Mouse (Mus musculus) intestine, embryonic 14.5 days (tissue): Measurements from ENCODE around the gene Gm28048. TPM values are rescaled to one million over a fixed set of nuclear protein-coding genes. Genes with fewer than 3 reads are reported as not detected.

Source experiments
- ATAC-seq: fragments of 200-750 bp; cut with Nextera tagmentation; replicated peaks from 2 replicates; pipeline ENCODE4 v1.8.0; 2017; ENCODE audit warnings: low read depth, moderate number of reproducible peaks, moderate TSS enrichment, moderate library complexity; ENCODE audit not compliant: low FRiP score, low TSS enrichment
- DNase-seq: peaks from one replicate; pipeline ENCODE4 v3.0.0-alpha.2; 2018; ENCODE audit warnings: low spot score
- H3K27ac ChIP-seq: fragments of 300-500 bp; sonication (generic); 2 replicates; pipeline ENCODE4 v1.5.1; 2014; ENCODE audit warnings: low read depth, mild to moderate bottlenecking, control low read depth
- H3K27me3 ChIP-seq: fragments of 300-500 bp; sonication (generic); replicated peaks from 2 replicates; pipeline ENCODE4 v1.6.1; 2014; ENCODE audit warnings: low read length, control low read depth; ENCODE audit not compliant: control insufficient read depth, insufficient read depth
- H3K36me3 ChIP-seq: fragments of 300-500 bp; sonication (generic); 2 replicates; pipeline ENCODE4 v1.6.1; 2014; ENCODE audit warnings: low read length, control low read depth; ENCODE audit not compliant: control insufficient read depth, insufficient read depth
- H3K4me1 ChIP-seq: fragments of 300-500 bp; sonication (generic); replicated peaks from 2 replicates; pipeline ENCODE4 v1.6.1; 2014; ENCODE audit warnings: low read length, control low read depth, mixed read lengths; ENCODE audit not compliant: control insufficient read depth, insufficient read depth
- H3K4me2 ChIP-seq: fragments of 300-500 bp; sonication (generic); 2 replicates; pipeline ENCODE4 v1.6.1; 2014; ENCODE audit warnings: low read length
- H3K4me3 ChIP-seq: fragments of 300-500 bp; sonication (generic); 2 replicates; pipeline ENCODE4 v1.5.1; 2014; ENCODE audit warnings: low read depth, low read length, control low read depth, mixed read lengths
- H3K9ac ChIP-seq: fragments of 300-500 bp; sonication (generic); 2 replicates; pipeline ENCODE4 v1.6.1; 2014; ENCODE audit warnings: mild to moderate bottlenecking, low read length
- H3K9me3 ChIP-seq: fragments of 300-500 bp; sonication (generic); 2 replicates; pipeline ENCODE4 v1.6.1; 2016; ENCODE audit warnings: low read length, control low read depth; ENCODE audit not compliant: control insufficient read depth
- WGBS: fragments of 180-500 bp; shearing (Covaris S2); extraction: QIAGEN DNeasy Blood & Tissue Kit; methylation state at CpG from one replicate; pipeline ENCODE4 v1.1.7; 2014; 5-methylcytosine and 5-hydroxymethylcytosine counted together
- polyA plus RNA-seq: library from polyadenylated mRNA; unstranded; fragments of >200 nt; fragmentation: Nextera tagmentation; extraction: Ambion mirVana; gene quantifications from 2 replicates; pipeline ENCODE4 v1.2.1, GENCODE M21; 2014

Gene Gm28048
- polyA plus RNA-seq, 1 experiment from 2014 or later, result 16.0 TPM

GRCm38 (mm10) chr11:22971835-22972709, 9.8 kb downstream of the Gm28048 start, which contains the start of gene Zrsr1:
TSS of gene Zrsr1 (plus strand) at chr11:22972005.
- DNase-seq (peak; percentile 67), ATAC-seq (peak; percentile 64)
- peak within 1 kb of the TSS; percentile 50 for H3K9ac ChIP-seq
- peaks cover 5% of the 10 kb centered on the region; the same call in 1 of the 2 replicates for H3K4me1 ChIP-seq
- H3K27ac ChIP-seq, result peak within 1 kb of the TSS; percentile 34; the same call in 1 of the 2 replicates
- WGBS, result 55% methylated on average over 56 of the region's 56 CpGs
- no peaks in the 10 kb centered on the region for H3K27me3 ChIP-seq
- H3K36me3 ChIP-seq, result peaks cover 8% of the 10 kb centered on the region; the same call in 1 of the 2 replicates
- peak within 1 kb of the TSS; percentile 62 for H3K4me2 ChIP-seq
- peak within 1 kb of the TSS; percentile 56 for H3K4me3 ChIP-seq
- peaks cover 35% of the 10 kb centered on the region for H3K9me3 ChIP-seq

GRCm38 (mm10) chr11:22970546-22970945, 11.3 kb downstream of the Gm28048 start:
- Histone ChIP-seq H3K4me1 (no peaks in the 10 kb centered on the region; the same call in 1 of the 2 replicates), H3K4me2 (no peak overlapping the region), H3K27ac (no peak overlapping the region), H3K9me3 (peaks cover 37% of the 10 kb centered on the region), H3K4me3 (no peak overlapping the region), H3K9ac (no peak overlapping the region), H3K36me3 (no peaks in the 10 kb centered on the region), H3K27me3 (no peaks in the 10 kb centered on the region)
- ATAC-seq (no peak), DNase-seq (no peak)
- 97% methylated on average over 1 of the region's 1 CpGs for WGBS

- no peak overlapping the region for H3K4me3 ChIP-seq
- ATAC-seq (no peak), DNase-seq (no peak)
- no peaks in the 10 kb centered on the region for H3K36me3 ChIP-seq
- WGBS, result 60% methylated on average over 6 of the region's 6 CpGs
- no peak overlapping the region for H3K4me2 ChIP-seq
- H3K9ac ChIP-seq, result no peak overlapping the region
- no peaks in the 10 kb centered on the region for H3K27me3 ChIP-seq
- peaks cover 37% of the 10 kb centered on the region for H3K9me3 ChIP-seq
- H3K27ac ChIP-seq, result no peak overlapping the region
- H3K4me1 ChIP-seq, result no peaks in the 10 kb centered on the region
Observed at GRCm38 (mm10) chr11:22969486-22969885, 12.4 kb downstream of the Gm28048 start.

- Histone ChIP-seq H3K9me3 (peaks cover 15% of the 10 kb centered on the region), H3K4me1 (no peaks in the 10 kb centered on the region), H3K27me3 (no peaks in the 10 kb centered on the region), H3K36me3 (no peaks in the 10 kb centered on the region), H3K27ac (no peak overlapping the region), H3K4me2 (no peak overlapping the region), H3K4me3 (no peak overlapping the region), H3K9ac (no peak overlapping the region)
- 78% methylated on average over 4 of the region's 4 CpGs for WGBS
- DNase-seq (no peak), ATAC-seq (no peak)
Observed at GRCm38 (mm10) chr11:22965503-22965902, 16.4 kb downstream of the Gm28048 start.

- H3K4me2 ChIP-seq, result no peak overlapping the region
- no peaks in the 10 kb centered on the region for H3K27me3 ChIP-seq
- H3K36me3 ChIP-seq, result no peaks in the 10 kb centered on the region
- no peak for DNase-seq
- H3K4me1 ChIP-seq, result no peaks in the 10 kb centered on the region
- H3K27ac ChIP-seq, result no peak overlapping the region
- H3K4me3 ChIP-seq, result no peak overlapping the region
- ATAC-seq, result no peak
- no peak overlapping the region for H3K9ac ChIP-seq
- H3K9me3 ChIP-seq, result peaks cover 10% of the 10 kb centered on the region
- WGBS, result 68% methylated on average over 4 of the region's 4 CpGs
Observed at GRCm38 (mm10) chr11:22964401-22964800, 17.5 kb downstream of the Gm28048 start.

GRCm38 (mm10) chr11:22962101-22962500, 19.8 kb downstream of the Gm28048 start:
- no peaks in the 10 kb centered on the region for H3K27me3 ChIP-seq
- H3K9ac ChIP-seq, result no peak overlapping the region
- DNase-seq (no peak), ATAC-seq (no peak)
- H3K4me3 ChIP-seq, result no peak overlapping the region
- H3K4me1 ChIP-seq, result no peaks in the 10 kb centered on the region
- 83% methylated on average over 1 of the region's 1 CpGs for WGBS
- H3K4me2 ChIP-seq, result no peak overlapping the region
- peaks cover 2% of the 10 kb centered on the region for H3K9me3 ChIP-seq
- H3K36me3 ChIP-seq, result no peaks in the 10 kb centered on the region
- no peak overlapping the region for H3K27ac ChIP-seq

GRCm38 (mm10) chr11:22957791-22958374, 24.0 kb downstream of the Gm28048 start:
- WGBS, result 89% methylated on average over 4 of the region's 4 CpGs
- DNase-seq, result no peak

GRCm38 (mm10) chr11:22956830-22957229, 25.1 kb downstream of the Gm28048 start:
- Histone ChIP-seq H3K4me1 (no peaks in the 10 kb centered on the region), H3K36me3 (peaks cover 20% of the 10 kb centered on the region), H3K4me2 (no peak overlapping the region), H3K9ac (no peak overlapping the region), H3K4me3 (no peak overlapping the region), H3K27me3 (no peaks in the 10 kb centered on the region), H3K27ac (no peak overlapping the region), H3K9me3 (no peaks in the 10 kb centered on the region)
- no peak for DNase-seq
- ATAC-seq, result no peak; the same call in 1 of the 2 replicates
- WGBS, result 73% methylated on average over 4 of the region's 4 CpGs

More at GRCm38 (mm10) chr11:22957791-22958374, 24.0 kb downstream of the Gm28048 start:
- H3K36me3 ChIP-seq, result peaks cover 16% of the 10 kb centered on the region
- no peaks in the 10 kb centered on the region for H3K9me3 ChIP-seq
- no peak overlapping the region for H3K4me2 ChIP-seq
- H3K4me1 ChIP-seq, result no peaks in the 10 kb centered on the region
- no peak overlapping the region for H3K27ac ChIP-seq
- no peak overlapping the region for H3K4me3 ChIP-seq
- no peaks in the 10 kb centered on the region for H3K27me3 ChIP-seq
- no peak for ATAC-seq
- no peak overlapping the region for H3K9ac ChIP-seq
